Mouse (Mus musculus) stomach, postnatal 0 days (tissue): Measurements from ENCODE around the gene Tnnc2.

Source experiments
- CTCF ChIP-seq: IDR thresholded peaks from 2 replicates; pipeline ENCODE4 v1.5.1; 2016; ENCODE audit warnings: antibody characterized with exemption, low read depth, mild to moderate bottlenecking, moderate library complexity
- EP300 ChIP-seq: optimal IDR thresholded peaks from 2 replicates; pipeline ENCODE3; 2016; ENCODE audit warnings: antibody characterized with exemption

DNA sequence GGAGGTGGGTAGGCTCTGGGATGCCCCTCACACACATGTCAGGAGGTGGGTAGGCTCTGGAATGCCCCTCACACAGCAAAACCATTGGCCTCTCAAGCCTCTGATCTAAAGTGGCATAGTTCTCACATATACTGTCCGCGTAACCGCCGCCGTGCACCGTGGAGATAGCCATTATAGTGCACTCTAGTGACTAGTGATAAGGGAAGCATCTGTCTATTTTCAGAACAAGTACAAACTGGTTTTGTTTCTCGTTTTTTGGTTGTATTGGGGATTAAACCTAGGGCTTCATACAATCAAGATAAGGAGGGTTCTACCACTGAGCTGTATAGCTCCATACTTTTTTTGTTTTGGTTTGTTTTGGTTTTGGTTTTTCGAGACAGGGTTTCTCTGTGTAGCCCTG, 36.1 kb upstream of the Tnnc2 start:
- no peak for TF ChIP-seq CTCF
- TF ChIP-seq EP300: no peak
